Mouse (Mus musculus): ENCODE data around the gene Nhlrc4.

DNA sequence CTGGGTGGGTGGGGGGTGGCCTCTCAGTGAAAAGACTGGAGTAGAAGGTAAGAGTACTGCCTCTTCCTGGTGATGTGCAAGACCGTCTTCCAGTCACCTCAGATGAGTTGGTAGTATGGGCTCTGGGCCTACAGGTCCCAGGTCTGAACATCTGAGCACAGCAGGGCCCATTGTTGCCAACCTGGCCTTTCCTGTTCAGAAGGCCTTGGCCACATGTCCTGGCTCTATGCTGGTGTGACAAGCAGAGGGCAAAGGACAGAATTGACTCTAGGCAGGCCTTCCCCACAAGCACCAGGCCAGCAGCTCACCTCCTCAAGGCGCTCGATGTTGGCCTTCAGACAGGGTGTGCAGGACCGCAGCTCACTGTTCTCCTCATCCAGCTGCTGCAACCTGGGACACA is 47.5 kb upstream of the Nhlrc4 start:
- TF ChIP-seq TAL1 (IDR thresholded peaks at IDR 0.05; ENCODE audit: low read length) (no peak), GATA1 (IDR thresholded peaks at IDR 0.05; ENCODE audit: low read length) (no peak)
